Mouse (Mus musculus) midbrain, embryonic 11.5 days (tissue): ENCODE data around the gene Kcnq4. TPM values are rescaled to one million over a fixed set of nuclear protein-coding genes. Genes with fewer than 3 reads are reported as not detected.

ENCODE experiments used
- ATAC-seq: fragments of 200-750 bp; cut with Nextera tagmentation; 2 replicates; pipeline ENCODE4 v1.8.0; 2017; ENCODE audit warnings: moderate TSS enrichment, moderate library complexity; ENCODE audit not compliant: low FRiP score
- DNase-seq: peaks from one replicate; pipeline ENCODE4 v3.0.0; 2015; ENCODE audit warnings: low spot score; ENCODE audit errors: missing footprints
- H3K27ac ChIP-seq: fragments of 300-500 bp; sonication (generic); 2 replicates; pipeline ENCODE4 v1.5.1; 2014; ENCODE audit warnings: low read depth, low read length
- H3K27me3 ChIP-seq: fragments of 300-500 bp; sonication (generic); 2 replicates; pipeline ENCODE4 v1.6.1; 2014; ENCODE audit warnings: mild to moderate bottlenecking, low read length, moderate library complexity, mixed read lengths; ENCODE audit not compliant: control insufficient read depth, insufficient read depth
- H3K36me3 ChIP-seq: fragments of 300-500 bp; sonication (generic); 2 replicates; pipeline ENCODE4 v1.6.1; 2014; ENCODE audit warnings: mild to moderate bottlenecking, low read length, moderate library complexity, mixed read lengths; ENCODE audit not compliant: control insufficient read depth, insufficient read depth
- H3K4me1 ChIP-seq: fragments of 300-500 bp; sonication (generic); 2 replicates; pipeline ENCODE4 v1.6.1; 2014; ENCODE audit warnings: low read length; ENCODE audit not compliant: control insufficient read depth, insufficient read depth
- H3K4me2 ChIP-seq: fragments of 300-500 bp; sonication (generic); 2 replicates; pipeline ENCODE4 v1.6.1; 2014; ENCODE audit warnings: mild to moderate bottlenecking, moderate library complexity
- H3K4me3 ChIP-seq: fragments of 300-500 bp; sonication (generic); 2 replicates; pipeline ENCODE4 v1.5.1; 2014; ENCODE audit warnings: low read depth, low read length
- H3K9ac ChIP-seq: fragments of 300-500 bp; sonication (generic); 2 replicates; pipeline ENCODE4 v1.6.1; 2014; ENCODE audit warnings: low read length
- H3K9me3 ChIP-seq: fragments of 300-500 bp; sonication (generic); 2 replicates; pipeline ENCODE4 v1.6.1; 2016; ENCODE audit warnings: low read length; ENCODE audit not compliant: control insufficient read depth
- WGBS: fragments of 180-500 bp; shearing (Covaris S2); extraction: QIAGEN DNeasy Blood & Tissue Kit; methylation state at CpG from one replicate; pipeline ENCODE4 v1.1.7; 2014; 5-methylcytosine and 5-hydroxymethylcytosine counted together
- polyA plus RNA-seq: library from polyadenylated mRNA; unstranded; fragments of >200 nt; fragmentation: Nextera tagmentation; extraction: Ambion mirVana; gene quantifications from 2 replicates; pipeline ENCODE4 v1.2.1, GENCODE M21; 2014

Kcnq4 gene
- polyA plus RNA-seq, 1 experiment from 2014 or later: 2.3 TPM

DNA sequence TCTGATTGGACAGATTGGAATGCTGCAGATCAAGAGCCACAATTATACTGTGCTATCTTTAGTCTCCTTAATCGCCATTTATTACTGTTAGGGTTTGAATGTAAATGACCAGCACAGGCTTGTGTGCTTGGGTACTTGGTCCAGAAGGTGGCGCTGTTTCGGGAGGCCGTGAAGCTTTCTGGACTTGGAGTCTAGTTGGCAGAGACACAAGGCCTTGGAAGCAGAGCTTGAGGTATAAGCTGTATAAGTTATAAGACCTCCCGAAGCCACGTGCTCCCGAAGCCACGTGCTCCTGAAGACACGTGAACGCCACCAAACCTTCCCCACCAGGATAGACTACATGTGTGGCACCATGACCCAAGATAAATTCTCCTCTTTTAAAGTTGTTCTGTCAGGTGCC is 55.7 kb downstream of the Kcnq4 start:
- H3K4me3 ChIP-seq: no peak overlapping the region
- H3K36me3 ChIP-seq: no peaks in the 10 kb centered on the region
- ATAC-seq (0 out of 2 replicates have a peak, but pooled peaks have one; percentile 22), DNase-seq (peak; percentile 94)
- no peak overlapping the region for H3K9ac ChIP-seq
- H3K9me3 ChIP-seq: no peaks in the 10 kb centered on the region
- 37% methylated on average over 10 of the region's 10 CpGs for WGBS
- H3K27ac ChIP-seq: no peak overlapping the region
- H3K4me1 ChIP-seq: no peaks in the 10 kb centered on the region
- H3K27me3 ChIP-seq: peaks cover 5% of the 10 kb centered on the region
- no peak overlapping the region for H3K4me2 ChIP-seq

DNA sequence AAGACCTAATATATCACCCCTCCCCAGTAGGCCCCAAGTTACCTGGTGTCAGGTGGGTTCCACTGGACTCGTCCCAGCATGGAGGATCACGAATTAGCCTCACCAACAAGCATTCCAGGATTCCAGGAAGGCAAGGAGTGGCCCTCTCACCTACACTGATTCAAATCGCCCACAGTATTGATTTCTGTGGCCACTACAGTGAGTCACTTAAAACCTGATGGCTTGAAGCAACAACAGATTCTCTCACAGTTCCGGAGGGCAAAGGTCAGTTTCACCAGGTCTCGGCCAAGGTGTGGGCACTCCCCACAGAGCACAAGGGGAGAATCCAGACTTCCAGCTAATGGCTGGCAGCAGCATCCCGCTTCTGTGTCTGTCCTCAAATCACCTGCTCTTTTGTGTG is 59.1 kb downstream of the Kcnq4 start:
- Histone ChIP-seq H3K9me3 (no peaks in the 10 kb centered on the region), H3K9ac (no peak overlapping the region), H3K4me1 (no peaks in the 10 kb centered on the region), H3K4me3 (no peak overlapping the region), H3K27ac (no peak overlapping the region), H3K4me2 (no peak overlapping the region), H3K36me3 (no peaks in the 10 kb centered on the region), H3K27me3 (no peaks in the 10 kb centered on the region)
- ATAC-seq (no peak), DNase-seq (no peak)
- 77% methylated on average over 6 of the region's 6 CpGs for WGBS

DNA sequence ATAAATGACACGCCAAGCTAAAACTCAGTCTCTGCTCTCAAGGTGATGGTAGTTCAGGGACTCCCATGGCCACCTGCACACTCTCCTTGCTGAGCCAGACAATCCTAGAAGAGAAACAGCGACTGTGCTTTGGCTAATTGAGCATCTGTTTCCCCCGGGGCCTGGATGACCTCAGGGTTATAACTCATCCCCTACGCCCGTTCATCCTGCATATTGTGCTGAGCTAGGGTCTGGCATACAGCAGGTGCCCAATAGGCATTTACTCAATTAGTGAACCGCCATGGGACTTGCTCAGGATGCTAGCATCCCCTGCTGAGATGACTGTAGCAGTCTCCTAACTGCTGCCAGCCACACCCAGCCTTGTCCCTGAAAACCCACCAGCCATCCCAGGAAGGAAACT is 61.1 kb downstream of the Kcnq4 start:
- H3K4me2 ChIP-seq: no peak overlapping the region
- 65% methylated on average over 6 of the region's 6 CpGs for WGBS
- DNase-seq (no peak), ATAC-seq (no peak)
- H3K9ac ChIP-seq: no peak overlapping the region
- no peak overlapping the region for H3K27ac ChIP-seq
- H3K4me1 ChIP-seq: no peaks in the 10 kb centered on the region
- H3K36me3 ChIP-seq: no peaks in the 10 kb centered on the region
- no peaks in the 10 kb centered on the region for H3K9me3 ChIP-seq
- H3K4me3 ChIP-seq: no peak overlapping the region
- H3K27me3 ChIP-seq: no peaks in the 10 kb centered on the region

DNA sequence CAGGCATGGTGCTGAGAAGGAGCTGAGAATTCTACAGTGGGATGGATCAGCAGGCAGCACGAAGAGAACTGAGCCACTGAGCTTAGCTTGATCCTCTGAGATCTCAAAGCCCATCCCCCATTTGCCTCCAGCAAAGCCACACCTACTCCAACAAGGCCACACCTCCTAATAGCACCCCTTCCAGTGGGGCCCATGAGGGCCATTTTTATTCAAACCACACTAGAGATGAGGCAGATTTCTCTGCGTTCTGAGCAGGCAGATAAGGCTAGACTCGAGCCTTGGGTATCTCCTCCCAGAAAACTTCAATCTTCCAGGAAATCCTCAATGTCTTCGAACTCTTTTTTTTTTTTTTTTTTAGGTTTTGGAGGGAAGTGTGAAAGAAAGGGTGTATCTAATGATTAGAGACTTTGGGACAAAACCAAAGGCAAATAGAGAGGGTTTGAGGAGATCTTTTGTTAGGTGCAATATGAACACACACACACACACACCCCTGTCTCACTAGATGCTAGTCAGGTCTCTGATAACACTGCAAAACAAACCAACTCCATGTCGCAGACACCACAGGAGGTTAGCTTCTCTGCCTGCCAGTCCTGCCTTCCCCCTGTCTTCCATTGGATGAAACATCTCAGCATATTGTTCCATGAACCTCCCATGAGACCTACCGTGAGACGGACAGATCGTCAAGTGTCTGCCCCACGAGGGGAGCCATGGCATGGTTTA is 65.0 kb downstream of the Kcnq4 start:
- no peaks in the 10 kb centered on the region for H3K4me1 ChIP-seq
- H3K9ac ChIP-seq: no peak overlapping the region
- peak; percentile 76 for DNase-seq
- 0 out of 2 replicates have a peak, but pooled peaks have one; percentile 44 for ATAC-seq
- 61% methylated on average over 9 of the region's 9 CpGs for WGBS
- H3K9me3 ChIP-seq: 0 out of 2 replicates have a peak, but pooled peaks cover 3% of the 10 kb centered on the region
- H3K27me3 ChIP-seq: no peaks in the 10 kb centered on the region
- no peaks in the 10 kb centered on the region for H3K36me3 ChIP-seq
- H3K27ac ChIP-seq: no peak overlapping the region
- H3K4me2 ChIP-seq: no peak overlapping the region
- H3K4me3 ChIP-seq: no peak overlapping the region

DNA sequence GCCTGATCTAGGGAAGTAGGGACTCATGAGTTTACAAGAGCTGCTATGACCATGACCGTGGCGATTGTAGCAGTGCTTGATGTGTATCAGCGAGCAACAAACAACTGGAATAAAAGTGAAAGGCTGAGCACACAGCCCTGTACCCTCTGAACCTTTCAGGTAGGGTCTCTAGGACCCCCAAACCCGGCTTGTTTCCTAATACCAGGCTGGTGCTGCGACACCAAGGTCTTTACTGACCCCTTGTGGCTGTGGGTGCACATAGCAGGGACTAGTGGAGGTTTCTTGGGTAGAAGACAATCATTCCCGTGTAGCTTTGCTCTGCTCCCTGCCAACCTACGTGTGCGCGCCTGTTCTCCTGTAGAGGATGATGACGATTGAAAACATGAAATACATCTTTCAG is 66.2 kb downstream of the Kcnq4 start:
- DNase-seq (peak; percentile 94), ATAC-seq (peak; percentile 22; the same call in 1 of the 2 replicates)
- no peaks in the 10 kb centered on the region for H3K36me3 ChIP-seq
- H3K4me3 ChIP-seq: no peak overlapping the region
- 0 out of 2 replicates have a peak, but pooled peaks cover 3% of the 10 kb centered on the region for H3K9me3 ChIP-seq
- H3K27ac ChIP-seq: no peak overlapping the region
- H3K9ac ChIP-seq: no peak overlapping the region
- H3K27me3 ChIP-seq: no peaks in the 10 kb centered on the region
- WGBS: 33% methylated on average over 10 of the region's 10 CpGs
- no peaks in the 10 kb centered on the region for H3K4me1 ChIP-seq
- H3K4me2 ChIP-seq: no peak overlapping the region

DNA sequence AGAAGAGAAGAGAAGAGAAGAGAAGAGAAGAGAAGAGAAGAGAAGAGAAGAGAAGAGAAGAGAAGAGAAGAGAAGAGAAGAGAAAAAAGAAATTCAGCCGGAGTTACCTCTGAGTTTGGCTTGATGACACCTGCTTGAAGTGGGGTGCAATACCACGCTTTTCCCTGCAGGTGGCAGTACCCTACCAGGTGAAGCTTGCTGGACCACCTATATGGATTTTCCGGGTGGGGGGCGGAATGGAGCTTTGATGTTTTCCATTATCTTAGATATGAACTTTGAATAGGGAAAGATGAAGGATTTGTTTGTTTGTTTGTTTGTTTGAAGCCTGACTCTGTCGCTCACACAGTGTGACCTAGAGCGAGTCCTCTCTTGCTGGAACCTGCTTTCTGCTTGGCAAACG is 67.5 kb downstream of the Kcnq4 start:
- H3K9ac ChIP-seq: no peak overlapping the region
- DNase-seq (peak; percentile 85), ATAC-seq (no peak)
- no peak overlapping the region for H3K4me2 ChIP-seq
- H3K9me3 ChIP-seq: 0 out of 2 replicates have a peak, but pooled peaks cover 3% of the 10 kb centered on the region
- H3K27me3 ChIP-seq: no peaks in the 10 kb centered on the region
- H3K4me3 ChIP-seq: no peak overlapping the region
- WGBS: 63% methylated on average over 7 of the region's 7 CpGs
- no peaks in the 10 kb centered on the region for H3K36me3 ChIP-seq
- no peaks in the 10 kb centered on the region for H3K4me1 ChIP-seq
- no peak overlapping the region for H3K27ac ChIP-seq

DNA sequence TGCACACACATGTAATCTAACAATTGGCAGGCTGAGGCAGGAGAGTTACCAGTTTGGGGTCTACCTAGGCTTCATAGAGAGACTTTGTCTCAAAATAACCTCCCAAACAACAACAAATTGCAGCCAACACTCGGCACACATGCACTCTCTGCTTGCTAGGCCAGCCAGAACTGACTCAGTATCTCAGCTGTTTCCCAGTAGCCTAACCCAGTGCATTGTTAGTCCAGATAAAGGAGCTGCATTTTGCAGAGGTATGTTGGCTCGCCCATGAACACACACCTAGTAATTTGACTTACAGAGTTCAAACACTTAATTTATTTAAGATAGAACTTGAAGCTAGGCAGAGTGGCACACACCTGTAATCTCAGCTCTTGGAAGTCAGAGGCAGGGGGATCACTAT is 72.8 kb downstream of the Kcnq4 start:
- H3K27ac ChIP-seq: no peak overlapping the region
- H3K36me3 ChIP-seq: no peaks in the 10 kb centered on the region
- H3K9me3 ChIP-seq: 0 out of 2 replicates have a peak, but pooled peaks cover 3% of the 10 kb centered on the region
- no peak overlapping the region for H3K9ac ChIP-seq
- H3K4me3 ChIP-seq: no peak overlapping the region
- WGBS: 81% methylated on average over 2 of the region's 2 CpGs
- DNase-seq: peak; percentile 68
- no peak overlapping the region for H3K4me2 ChIP-seq
- ATAC-seq: no peak
- H3K27me3 ChIP-seq: peaks cover 2% of the 10 kb centered on the region; the same call in 1 of the 2 replicates
- no peaks in the 10 kb centered on the region for H3K4me1 ChIP-seq

DNA sequence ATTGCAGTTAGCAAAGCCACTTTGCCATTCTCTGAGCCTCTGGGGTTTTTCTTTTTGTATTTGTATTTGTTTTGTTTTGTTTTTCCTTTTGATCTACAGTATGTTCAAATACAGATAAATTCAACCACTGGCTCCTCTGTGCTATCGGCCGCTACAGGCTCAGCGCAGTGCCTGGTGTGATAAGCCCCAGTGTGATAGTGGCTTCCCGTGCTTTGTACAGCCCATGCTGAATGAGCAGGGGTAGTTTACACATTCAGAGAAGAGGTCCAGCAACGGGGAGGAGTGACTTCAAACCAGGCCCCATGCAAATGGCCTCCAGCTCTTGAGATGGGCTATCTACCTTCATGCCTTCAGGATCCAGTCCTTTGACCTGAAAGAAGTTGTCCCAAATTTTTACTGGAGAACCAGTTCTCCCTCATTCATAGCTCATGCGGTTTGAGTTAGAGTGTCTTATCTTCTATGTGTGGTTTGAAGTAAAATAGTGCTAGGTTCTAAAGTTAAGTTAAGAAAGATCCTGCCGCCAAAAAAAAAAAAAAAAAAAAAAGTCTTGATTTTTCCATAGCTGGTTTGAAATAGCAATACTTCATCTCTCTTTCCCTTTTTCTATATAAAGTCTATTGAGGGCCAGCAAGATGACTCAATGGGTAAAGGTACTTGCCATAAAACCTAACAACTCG is 73.5 kb downstream of the Kcnq4 start:
- Histone ChIP-seq H3K27me3 (peaks cover 4% of the 10 kb centered on the region; the same call in 1 of the 2 replicates), H3K9ac (no peak overlapping the region), H3K4me3 (no peak overlapping the region), H3K4me1 (no peaks in the 10 kb centered on the region), H3K9me3 (0 out of 2 replicates have a peak, but pooled peaks cover 3% of the 10 kb centered on the region), H3K27ac (no peak overlapping the region), H3K36me3 (no peaks in the 10 kb centered on the region), H3K4me2 (no peak overlapping the region)
- ATAC-seq: no peak
- DNase-seq: peak; percentile 74
- 77% methylated on average over 8 of the region's 8 CpGs for WGBS

DNA sequence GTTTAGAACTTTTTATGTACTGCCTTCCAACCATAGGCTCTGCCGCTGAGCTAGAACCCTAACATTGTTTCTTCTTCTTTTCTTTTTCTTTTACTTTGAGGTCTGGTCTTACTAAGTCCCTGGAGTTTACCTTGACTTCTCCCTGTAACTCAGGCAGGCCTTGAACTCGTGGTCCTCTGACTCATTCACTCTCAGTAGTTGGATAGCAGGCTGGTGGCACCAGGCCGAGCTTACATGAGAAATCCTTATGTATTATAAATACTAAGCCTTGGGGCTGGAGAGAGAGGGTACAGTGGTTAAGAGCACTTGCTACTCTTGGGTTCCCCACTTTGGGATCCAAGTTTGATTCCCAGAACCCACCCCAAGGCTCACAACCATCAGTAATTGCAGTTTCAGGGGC is 74.8 kb downstream of the Kcnq4 start:
- DNase-seq: no peak
- no peak for ATAC-seq
- Histone ChIP-seq H3K27ac (no peak overlapping the region), H3K27me3 (peaks cover 5% of the 10 kb centered on the region; the same call in 1 of the 2 replicates), H3K36me3 (no peaks in the 10 kb centered on the region), H3K9ac (no peak overlapping the region), H3K4me1 (no peaks in the 10 kb centered on the region), H3K4me2 (no peak overlapping the region), H3K9me3 (no peaks in the 10 kb centered on the region), H3K4me3 (no peak overlapping the region)
- WGBS: 87% methylated on average over 3 of the region's 3 CpGs
